Mouse (Mus musculus) right cerebral cortex, postnatal 4 days (tissue): Measurements from ENCODE around the gene Minpp1.

ENCODE experiments used
- DNase-seq: peaks from one replicate; pipeline ENCODE4 v3.0.0-alpha.2; 2022

Minpp1 gene

GRCm38 (mm10) chr19:32528723-32529122 lies 43.2 kb downstream of the Minpp1 start:
- DNase-seq = no peak

GRCm38 (mm10) chr19:32529252-32529942 lies 43.8 kb downstream of the Minpp1 start:
- no peak for DNase-seq

- DNase-seq = no peak
These were observed 44.7 kb downstream of the Minpp1 start for GRCm38 (mm10) chr19:32530296-32530695.

GRCm38 (mm10) chr19:32532331-32532730 lies 46.8 kb downstream of the Minpp1 start:
- no peak for DNase-seq

- DNase-seq = no peak
These were observed 47.4 kb downstream of the Minpp1 start for GRCm38 (mm10) chr19:32532737-32533505.

GRCm38 (mm10) chr19:32534887-32535286 lies 49.3 kb downstream of the Minpp1 start:
- no peak for DNase-seq

- DNase-seq = no peak
These were observed 57.4 kb downstream of the Minpp1 start for GRCm38 (mm10) chr19:32542784-32543490.

GRCm38 (mm10) chr19:32547396-32547795 lies 61.8 kb downstream of the Minpp1 start:
- DNase-seq = no peak

GRCm38 (mm10) chr19:32548202-32548601 lies 62.6 kb downstream of the Minpp1 start:
- DNase-seq = no peak

GRCm38 (mm10) chr19:32550446-32550845 lies 64.9 kb downstream of the Minpp1 start:
- no peak for DNase-seq

GRCm38 (mm10) chr19:32551442-32551841 lies 65.9 kb downstream of the Minpp1 start:
- no peak for DNase-seq

GRCm38 (mm10) chr19:32552106-32552505 lies 66.5 kb downstream of the Minpp1 start:
- DNase-seq = no peak

GRCm38 (mm10) chr19:32553310-32553709 lies 67.7 kb downstream of the Minpp1 start:
- DNase-seq = no peak

- DNase-seq = no peak
These were observed 69.7 kb downstream of the Minpp1 start for GRCm38 (mm10) chr19:32555257-32555656.
